Mouse (Mus musculus) lung, postnatal 4 days (tissue): ENCODE data around the gene Gm11758.
"Not testable (repeated sequence)": the region's sequence is repeated elsewhere in the genome, so short reads cannot be mapped to it uniquely, and the experiment has no call there.

Experiments
- DNase-seq, 2 experiments: peaks; one replicate each; pipeline ENCODE4 v3.0.0; 2021

The Gm11758 gene

GRCm38 (mm10) chr4:73876166-73876565, at the start of gene Gm11758:
Gm11758 (minus strand) TSS chr4:73876266.
- DNase-seq = not testable (repeated sequence)

DNA sequence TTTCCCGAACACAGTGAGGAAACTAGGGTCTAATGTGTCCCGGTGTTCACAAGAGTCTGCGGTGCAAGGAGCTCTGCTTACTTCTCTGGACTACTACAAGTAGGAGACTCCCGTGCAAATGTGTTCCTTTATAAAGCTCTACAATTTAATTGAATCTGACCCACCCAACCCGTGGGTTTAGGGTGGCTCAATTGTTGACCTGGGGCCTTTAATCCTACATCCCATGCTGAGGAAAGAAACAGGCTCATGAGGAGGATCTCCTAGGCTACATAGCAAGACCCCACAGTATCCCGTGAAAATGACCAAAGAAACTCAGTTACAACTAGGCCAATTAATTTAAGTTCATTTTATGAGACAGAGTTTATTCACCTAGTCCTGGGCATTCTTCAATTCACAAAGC, 44.6 kb upstream of the Gm11758 start, which contains the start of gene Gm11756:
Gene Gm11756 (minus strand): TSS at position 101 of the 400 bp plus-strand sequence.
- not testable (repeated sequence) for DNase-seq

DNA sequence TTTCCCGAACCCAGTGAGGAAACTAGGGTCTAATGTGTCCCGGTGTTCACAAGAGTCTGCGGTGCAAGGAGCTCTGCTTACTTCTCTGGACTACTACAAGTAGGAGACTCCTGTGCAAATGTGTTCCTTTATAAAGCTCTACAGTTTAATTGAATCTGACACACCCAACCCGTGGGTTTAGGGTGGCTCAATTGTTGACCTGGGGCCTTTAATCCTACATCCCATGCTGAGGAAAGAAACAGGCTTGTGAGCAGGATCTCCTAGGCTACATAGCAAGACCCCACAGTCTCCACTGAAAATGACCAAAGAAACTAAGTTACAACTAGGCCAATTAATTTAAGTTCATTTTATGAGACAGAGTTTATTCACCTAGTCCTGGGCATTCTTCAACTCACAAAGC, 29.8 kb upstream of the Gm11758 start, which contains the start of gene Gm13871:
Gene Gm13871 (minus strand): TSS at position 101 of the 400 bp plus-strand sequence.
- DNase-seq = not testable (repeated sequence)

DNA sequence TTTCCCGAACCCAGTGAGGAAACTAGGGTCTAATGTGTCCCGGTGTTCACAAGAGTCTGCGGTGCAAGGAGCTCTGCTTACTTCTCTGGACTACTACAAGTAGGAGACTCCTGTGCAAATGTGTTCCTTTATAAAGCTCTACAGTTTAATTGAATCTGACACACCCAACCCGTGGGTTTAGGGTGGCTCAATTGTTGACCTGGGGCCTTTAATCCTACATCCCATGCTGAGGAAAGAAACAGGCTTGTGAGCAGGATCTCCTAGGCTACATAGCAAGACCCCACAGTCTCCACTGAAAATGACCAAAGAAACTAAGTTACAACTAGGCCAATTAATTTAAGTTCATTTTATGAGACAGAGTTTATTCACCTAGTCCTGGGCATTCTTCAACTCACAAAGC, 14.9 kb upstream of the Gm11758 start, which contains the start of gene Gm11757:
Gene Gm11757 (minus strand): TSS at position 101 of the 400 bp plus-strand sequence.
- not testable (repeated sequence) for DNase-seq

DNA sequence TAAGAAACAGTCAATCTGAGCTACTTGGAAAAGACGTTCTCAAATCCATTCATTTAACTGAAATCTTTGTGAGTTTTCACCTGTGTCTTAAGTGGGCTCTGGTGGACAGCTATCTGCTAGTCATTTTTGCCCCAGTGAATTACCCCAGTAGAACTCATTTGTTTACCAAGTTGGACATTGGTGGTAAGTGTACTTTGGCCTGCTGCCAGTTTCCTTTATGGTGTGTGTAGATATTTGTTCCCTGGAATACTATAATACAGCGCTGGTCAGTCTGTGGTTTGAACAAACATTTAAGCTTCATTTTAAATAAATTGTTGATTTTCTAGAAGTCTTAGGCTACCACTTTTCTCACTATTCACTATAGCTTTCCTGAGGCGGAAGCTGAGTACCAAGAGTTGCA, 49.5 kb downstream of the Gm11758 start:
- DNase-seq = no peak
